Mouse (Mus musculus) urinary bladder, postnatal 10 days (tissue): ENCODE results near the gene Sat2.
A peak's percentile ranks its signal among the peaks of the same experiment; 100 is the strongest.

Experiments used
- DNase-seq: peaks from one replicate; pipeline ENCODE4 v3.0.0; 2022; ENCODE audit warnings: low spot score

The Sat2 gene

GRCm38 (mm10) chr11:69621571-69622268, at the start of gene Sat2:
Sat2 (plus strand) TSS chr11:69622024.
- no peak for DNase-seq

GRCm38 (mm10) chr11:69575220-69575619, 46.6 kb upstream of the Sat2 start:
- no peak for DNase-seq

- DNase-seq = no peak
Observed at GRCm38 (mm10) chr11:69576307-69576706, 45.5 kb upstream of the Sat2 start.

GRCm38 (mm10) chr11:69578301-69578700, 43.5 kb upstream of the Sat2 start:
- DNase-seq = no peak

GRCm38 (mm10) chr11:69579128-69580017, 42.5 kb upstream of the Sat2 start:
- DNase-seq = peak; percentile 80

- peak; percentile 54 for DNase-seq
Observed at GRCm38 (mm10) chr11:69580091-69580514, 41.7 kb upstream of the Sat2 start, which contains the start of the genes Wrap53 and Trp53. Wrap53 (minus strand) TSS chr11:69580255. Trp53 (plus strand) TSS chr11:69580359.

GRCm38 (mm10) chr11:69580572-69581146, 41.2 kb upstream of the Sat2 start:
- no peak for DNase-seq

GRCm38 (mm10) chr11:69581147-69581688, 40.6 kb upstream of the Sat2 start:
- DNase-seq = no peak

GRCm38 (mm10) chr11:69581814-69582213, 40.0 kb upstream of the Sat2 start:
- no peak for DNase-seq

GRCm38 (mm10) chr11:69582230-69582805, 39.5 kb upstream of the Sat2 start:
- DNase-seq = no peak

GRCm38 (mm10) chr11:69584008-69584407, 37.8 kb upstream of the Sat2 start:
- no peak for DNase-seq

GRCm38 (mm10) chr11:69584937-69585336, 36.9 kb upstream of the Sat2 start:
- DNase-seq = no peak

GRCm38 (mm10) chr11:69585718-69586325, 36.0 kb upstream of the Sat2 start:
- no peak for DNase-seq

GRCm38 (mm10) chr11:69589207-69589834, 32.5 kb upstream of the Sat2 start:
- DNase-seq = no peak

GRCm38 (mm10) chr11:69590622-69591021, 31.2 kb upstream of the Sat2 start:
- DNase-seq = no peak

- DNase-seq = no peak
Observed at GRCm38 (mm10) chr11:69591424-69591823, 30.4 kb upstream of the Sat2 start.

GRCm38 (mm10) chr11:69591899-69592637, 29.8 kb upstream of the Sat2 start:
- no peak for DNase-seq

GRCm38 (mm10) chr11:69592799-69593198, 29.0 kb upstream of the Sat2 start:
- DNase-seq = no peak

- DNase-seq = no peak
Observed at GRCm38 (mm10) chr11:69594853-69595252, 27.0 kb upstream of the Sat2 start.

GRCm38 (mm10) chr11:69599436-69599835, 22.4 kb upstream of the Sat2 start:
- no peak for DNase-seq
